Comparison of ENCODE assay signal across 16 mouse cellular contexts in the genomic region with DNA sequence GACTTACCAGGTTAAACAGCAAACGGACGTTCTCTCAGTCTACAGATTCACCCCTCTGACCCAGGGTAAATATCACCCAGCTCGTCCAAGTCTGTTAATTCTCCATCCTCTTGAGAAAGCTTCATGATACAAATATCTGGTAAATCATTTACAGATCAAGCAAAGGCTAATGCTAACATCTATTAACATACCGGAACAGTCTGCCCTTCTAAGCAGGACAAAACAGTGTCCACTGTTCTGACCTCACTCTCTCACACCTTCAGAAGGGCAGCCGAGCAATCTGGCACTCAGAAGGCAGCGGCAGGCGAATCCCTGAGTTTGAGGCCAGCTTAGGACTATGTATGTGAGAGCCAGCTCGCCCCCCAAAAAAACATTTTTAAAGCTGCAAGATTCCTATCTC. TPM values are rescaled to one million over a fixed set of nuclear protein-coding genes. Genes with fewer than 3 reads are reported as not detected.
DNase-seq lines count a peak whose midpoint lies in the region; ATAC-seq and TF ChIP-seq lines count a peak whose summit lies in the region.
"Had no signal": no experiment of that assay in that cellular context is flagged by ENCODE, and none has a peak within 500 bp of the region (broad histone marks: within the 10 kb centered on the region; RNA-seq: fewer than 3 reads in every experiment).

No protein-coding gene starts in this region.

- H3K27ac ChIP-seq in liver, adult 2 months (replicated peaks; ENCODE audit: insufficient read depth, low read depth, low read length) = peak overlapping the region; percentile 75
- H3K27ac ChIP-seq in kidney, embryonic 15.5 days = peak overlapping the region; percentile 79
- H3K27ac ChIP-seq in liver, embryonic 15.5 days (replicated peaks) = peak overlapping the region; percentile 42; the same call in 1 of the 2 replicates
- H3K27ac ChIP-seq: embryonic facial prominence, embryonic 13.5 days; forebrain, embryonic 13.5 days; hindbrain, embryonic 12.5 days; limb, embryonic 15.5 days had no signal

- 0 out of 2 replicates have a peak overlapping the region, but pooled peaks have one; percentile 20 for H3K4me2 ChIP-seq in kidney, embryonic 15.5 days
- H3K4me2 ChIP-seq in liver, embryonic 15.5 days = 0 out of 2 replicates have a peak overlapping the region, but pooled peaks have one; percentile 31
- H3K4me2 ChIP-seq: embryonic facial prominence, embryonic 13.5 days; forebrain, embryonic 13.5 days; heart, embryonic 11.5 days; hindbrain, embryonic 12.5 days; limb, embryonic 15.5 days had no signal

- H3K4me1 ChIP-seq in liver, adult 2 months (ENCODE audit: control insufficient read depth, insufficient read depth, low read length) = peaks cover 19% of the 10 kb centered on the region
- peaks cover 48% of the 10 kb centered on the region for H3K4me1 ChIP-seq in kidney, embryonic 15.5 days
- H3K4me1 ChIP-seq in liver, embryonic 15.5 days (replicated peaks) = peaks cover 42% of the 10 kb centered on the region

- peak overlapping the region; percentile 46; the same call in 1 of the 2 replicates for H3K4me3 ChIP-seq in liver, adult 2 months (ENCODE audit: insufficient read depth, low read depth, low read length)
- no peak overlapping the region for H3K4me3 ChIP-seq in kidney, embryonic 15.5 days (replicated peaks)
- no peak overlapping the region for H3K4me3 ChIP-seq in liver, embryonic 15.5 days (replicated peaks)
- H3K4me3 ChIP-seq: embryonic facial prominence, embryonic 13.5 days; forebrain, embryonic 13.5 days; hindbrain, embryonic 12.5 days; limb, embryonic 15.5 days had no signal

- H3K36me3 ChIP-seq in liver, adult 2 months (ENCODE audit: control insufficient read depth, insufficient read depth, low read length) = peaks cover 2% of the 10 kb centered on the region; the same call in 1 of the 2 replicates
- peaks cover 13% of the 10 kb centered on the region for H3K36me3 ChIP-seq in kidney, embryonic 15.5 days
- H3K36me3 ChIP-seq in liver, embryonic 15.5 days (replicated peaks) = peaks cover 14% of the 10 kb centered on the region

- H3K9ac ChIP-seq in liver, adult 2 months (ENCODE audit: low read depth, low read length) = no peak overlapping the region
- no peak overlapping the region for H3K9ac ChIP-seq in kidney, embryonic 15.5 days
- H3K9ac ChIP-seq in liver, embryonic 15.5 days = no peak overlapping the region
- H3K9ac ChIP-seq: embryonic facial prominence, embryonic 13.5 days; forebrain, embryonic 13.5 days; hindbrain, embryonic 12.5 days; limb, embryonic 15.5 days had no signal

- no peaks in the 10 kb centered on the region for H3K9me3 ChIP-seq in kidney, embryonic 15.5 days (replicated peaks)
- no peaks in the 10 kb centered on the region for H3K9me3 ChIP-seq in liver, embryonic 15.5 days (replicated peaks)
- H3K9me3 ChIP-seq: embryonic facial prominence, embryonic 13.5 days; forebrain, embryonic 13.5 days; hindbrain, embryonic 12.5 days; limb, embryonic 15.5 days had no signal

- no peaks in the 10 kb centered on the region for H3K27me3 ChIP-seq in liver, adult 2 months (ENCODE audit: control insufficient read depth, insufficient read depth, low read length)
- H3K27me3 ChIP-seq in kidney, embryonic 15.5 days = no peaks in the 10 kb centered on the region
- H3K27me3 ChIP-seq in liver, embryonic 15.5 days = no peaks in the 10 kb centered on the region
- H3K27me3 ChIP-seq: embryonic facial prominence, embryonic 13.5 days; forebrain, embryonic 13.5 days; hindbrain, embryonic 12.5 days; limb, embryonic 15.5 days had no signal

- TF ChIP-seq POLR2A in liver, adult 2 months (IDR thresholded peaks at IDR 0.05; ENCODE audit: extremely low read depth, insufficient read depth, low read length) = no peak

- peak; percentile 48 for ATAC-seq in kidney, embryonic 15.5 days (replicated peaks; ENCODE audit: low FRiP score)
- peak; percentile 30 for ATAC-seq in liver, embryonic 15.5 days (ENCODE audit: insufficient read depth)
- ATAC-seq: CD4-positive, CD25-positive, alpha-beta regulatory T cell, adult 4 months; forebrain, embryonic 13.5 days had no signal

- WGBS in liver, adult 2 months = 21% methylated on average over 8 of the region's 8 CpGs
- WGBS in kidney, embryonic 15.5 days = 45% methylated on average over 8 of the region's 8 CpGs
- WGBS in liver, embryonic 15.5 days (ENCODE audit: insufficient replicate concordance) = 71% methylated on average over 8 of the region's 8 CpGs

- TF ChIP-seq CTCF in liver, adult 2 months (IDR thresholded peaks at IDR 0.05; ENCODE audit: low read depth, low read length) = no peak

- peaks cover 27% of the 10 kb centered on the region for H3K79me2 ChIP-seq in liver, adult 2 months (ENCODE audit: control insufficient read depth, insufficient read depth, low read length)

- peak; percentile 99 for DNase-seq in liver, adult 2 months (ENCODE audit: extremely low read depth, low read depth, low spot score)
- no peak for DNase-seq in liver
- DNase-seq in kidney, adult 18-20 months = peak; percentile 70
- no peak for DNase-seq in layer of hippocampus, adult 9-10 months (ENCODE audit: low spot score)
- no peak for DNase-seq in thymus, postnatal 4 days
- DNase-seq: gastrocnemius, postnatal 10 days; right cerebral cortex, postnatal 25 days; thymus, adult 2 months had no signal

RNA-seq across cellular contexts. Expression of gene Hnrnpa0, which starts 5.0 kb away (rescaled TPM):
- 16.1 and 20.3 TPM in 2 replicates for total RNA-seq in liver, adult 2 months (2014; rRNA removed)
- 35.4 and 36.0 TPM in 2 replicates for polyA plus RNA-seq in liver, adult 2 months (2012; rRNA removed)
- 38.6 and 41.5 TPM in 2 replicates for polyA plus RNA-seq in kidney, embryonic 15.5 days (2015; fragmentation: Nextera tagmentation; extraction: Ambion mirVana)
- polyA plus RNA-seq in liver, embryonic 15.5 days (2015; fragmentation: Nextera tagmentation; extraction: Ambion mirVana) = 5.2 and 6.2 TPM in 2 replicates

RNA-seq across cellular contexts. Expression of gene Klhl3, which starts 10.0 kb away (rescaled TPM):
- total RNA-seq in liver, adult 2 months (2014; rRNA removed) = 4.0 and 4.7 TPM in 2 replicates
- polyA plus RNA-seq in liver, adult 2 months (2012; rRNA removed) = 3.2 TPM in 2 replicates
- 6.5 and 7.2 TPM in 2 replicates for polyA plus RNA-seq in kidney, embryonic 15.5 days (2015; fragmentation: Nextera tagmentation; extraction: Ambion mirVana)
- 1.1 and 1.4 TPM in 2 replicates for polyA plus RNA-seq in liver, embryonic 15.5 days (2015; fragmentation: Nextera tagmentation; extraction: Ambion mirVana)

RNA-seq across cellular contexts. Expression of gene Idnk, which starts 34.1 kb away (rescaled TPM):
- 34.0 and 34.5 TPM in 2 replicates for total RNA-seq in liver, adult 2 months (2014; rRNA removed)
- polyA plus RNA-seq in liver, adult 2 months (2012; rRNA removed) = 26.9 and 27.3 TPM in 2 replicates
- 37.2 and 39.4 TPM in 2 replicates for polyA plus RNA-seq in kidney, embryonic 15.5 days (2015; fragmentation: Nextera tagmentation; extraction: Ambion mirVana)
- polyA plus RNA-seq in liver, embryonic 15.5 days (2015; fragmentation: Nextera tagmentation; extraction: Ambion mirVana) = 17.2 and 18.8 TPM in 2 replicates

Comparison
In these comparisons a context has a peak if more than half of its experiments do, and no peak if none do; other contexts are left out.
1. DNase-seq: peak in liver, adult 2 months (single experiment) and kidney, adult 18-20 months (single experiment); none in liver (single experiment), layer of hippocampus, adult 9-10 months (single experiment) and thymus, postnatal 4 days (single experiment).
2. Peak in every context shown above with its lines, with median percentiles within 50 percentile points of each other: H3K27ac ChIP-seq.